Mouse (Mus musculus) embryonic facial prominence, embryonic 13.5 days (tissue): ENCODE results near the gene Olfr1506. TPM values are rescaled to one million over a fixed set of nuclear protein-coding genes. Genes with fewer than 3 reads are reported as not detected.
"Not testable (repeated sequence)": the region's sequence is repeated elsewhere in the genome, so short reads cannot be mapped to it uniquely, and the experiment has no call there.

ENCODE experiments used
- ATAC-seq: fragments of 200-750 bp; cut with Nextera tagmentation; 2 replicates; pipeline ENCODE4 v1.8.0; 2017; ENCODE audit warnings: low read depth; ENCODE audit not compliant: insufficient number of reproducible peaks, insufficient read depth, low FRiP score, low TSS enrichment
- H3K27ac ChIP-seq: fragments of 300-500 bp; sonication (generic); 2 replicates; pipeline ENCODE4 v1.5.1; 2015; ENCODE audit warnings: moderate library complexity, mild to moderate bottlenecking, inconsistent platforms
- H3K27me3 ChIP-seq: fragments of 300-500 bp; sonication (generic); 2 replicates; pipeline ENCODE4 v1.6.1; 2015; ENCODE audit warnings: mild to moderate bottlenecking, inconsistent platforms
- H3K36me3 ChIP-seq: fragments of 300-500 bp; sonication (generic); 2 replicates; pipeline ENCODE4 v1.6.1; 2015; ENCODE audit warnings: mild to moderate bottlenecking, inconsistent platforms
- H3K4me1 ChIP-seq: fragments of 300-500 bp; sonication (generic); 2 replicates; pipeline ENCODE4 v1.6.1; 2015; ENCODE audit warnings: inconsistent platforms
- H3K4me2 ChIP-seq: fragments of 300-500 bp; sonication (generic); 2 replicates; pipeline ENCODE4 v1.6.1; 2015; ENCODE audit warnings: moderate library complexity, mild to moderate bottlenecking, inconsistent platforms
- H3K4me3 ChIP-seq: fragments of 300-500 bp; sonication (generic); 2 replicates; pipeline ENCODE4 v1.5.1; 2015; ENCODE audit warnings: mild to moderate bottlenecking, inconsistent platforms
- H3K9ac ChIP-seq: fragments of 300-500 bp; sonication (generic); 2 replicates; pipeline ENCODE4 v1.6.1; 2015; ENCODE audit warnings: mild to moderate bottlenecking, inconsistent platforms
- H3K9me3 ChIP-seq: fragments of 300-500 bp; sonication (generic); 2 replicates; pipeline ENCODE4 v1.6.1; 2016; ENCODE audit warnings: inconsistent platforms
- WGBS: fragments of 180-500 bp; shearing (Covaris S2); methylation state at CpG from one replicate; pipeline ENCODE4 v1.1.7; 2015; ENCODE audit warnings: mixed read lengths; 5-methylcytosine and 5-hydroxymethylcytosine counted together
- polyA plus RNA-seq: library from polyadenylated mRNA; unstranded; fragments of >200 nt; fragmentation: Nextera tagmentation; extraction: Ambion mirVana; gene quantifications from 2 replicates; pipeline ENCODE4 v1.2.1, GENCODE M21; 2015

Olfr1506 gene
- polyA plus RNA-seq: not detected in 2 replicates

GRCm38 (mm10) chr2:90224393-90224792 lies at the start of gene Olfr1506:
Olfr1506 (minus strand) TSS chr2:90224493.
- not testable (repeated sequence) for H3K27me3 ChIP-seq, H3K36me3 ChIP-seq, H3K4me2 ChIP-seq, H3K9me3 ChIP-seq, H3K4me1 ChIP-seq, H3K27ac ChIP-seq, H3K9ac ChIP-seq, ATAC-seq, H3K4me3 ChIP-seq
- no CpG with 5 or more reads among the region's 6 CpGs for WGBS

- no peaks in the 10 kb centered on the region for H3K36me3 ChIP-seq
- no peak within 1 kb of the TSS for H3K4me3 ChIP-seq
- WGBS: 90% methylated on average over 2 of the region's 2 CpGs
- no peak for ATAC-seq
- H3K27ac ChIP-seq: no peak within 1 kb of the TSS
- no peaks in the 10 kb centered on the region for H3K27me3 ChIP-seq
- H3K4me2 ChIP-seq: no peak within 1 kb of the TSS
- H3K4me1 ChIP-seq: no peaks in the 10 kb centered on the region
- no peaks in the 10 kb centered on the region for H3K9me3 ChIP-seq
- H3K9ac ChIP-seq: no peak within 1 kb of the TSS
These were observed 46.6 kb upstream of the Olfr1506 start, which contains the start of gene Olfr1271 for GRCm38 (mm10) chr2:90270932-90271331. Olfr1271 (minus strand) TSS chr2:90271032.

GRCm38 (mm10) chr2:90257492-90257891 lies 33.2 kb upstream of the Olfr1506 start, which contains the start of gene Olfr142:
Olfr142 (minus strand) TSS chr2:90257592.
- WGBS: 88% methylated on average over 4 of the region's 4 CpGs
- H3K4me2 ChIP-seq: no peak within 1 kb of the TSS
- no peak within 1 kb of the TSS for H3K9ac ChIP-seq
- no peaks in the 10 kb centered on the region for H3K9me3 ChIP-seq
- ATAC-seq: no peak
- H3K27me3 ChIP-seq: no peaks in the 10 kb centered on the region
- H3K4me1 ChIP-seq: no peaks in the 10 kb centered on the region
- H3K36me3 ChIP-seq: no peaks in the 10 kb centered on the region
- no peak within 1 kb of the TSS for H3K4me3 ChIP-seq
- no peak within 1 kb of the TSS for H3K27ac ChIP-seq

- not testable (repeated sequence) for H3K4me2 ChIP-seq, H3K4me3 ChIP-seq, H3K36me3 ChIP-seq, H3K4me1 ChIP-seq, ATAC-seq, H3K9me3 ChIP-seq, H3K9ac ChIP-seq, H3K27ac ChIP-seq, H3K27me3 ChIP-seq
- no CpG with 5 or more reads among the region's 4 CpGs for WGBS
These were observed 24.7 kb downstream of the Olfr1506 start for GRCm38 (mm10) chr2:90199606-90200005.

- H3K27ac ChIP-seq, H3K9ac ChIP-seq, ATAC-seq, H3K9me3 ChIP-seq, H3K4me1 ChIP-seq, H3K4me3 ChIP-seq, H3K27me3 ChIP-seq, H3K36me3 ChIP-seq, H3K4me2 ChIP-seq: not testable (repeated sequence)
- WGBS: no CpG with 5 or more reads among the region's 6 CpGs
These were observed 29.0 kb downstream of the Olfr1506 start for GRCm38 (mm10) chr2:90195285-90195684.

GRCm38 (mm10) chr2:90194750-90195149 lies 29.5 kb downstream of the Olfr1506 start:
- H3K4me3 ChIP-seq, H3K27me3 ChIP-seq, ATAC-seq, H3K36me3 ChIP-seq, H3K9ac ChIP-seq, H3K9me3 ChIP-seq, H3K4me1 ChIP-seq, H3K27ac ChIP-seq, H3K4me2 ChIP-seq: not testable (repeated sequence)
- no CpG with 5 or more reads among the region's 3 CpGs for WGBS

- no CpG with 5 or more reads among the region's 5 CpGs for WGBS
- not testable (repeated sequence) for H3K4me1 ChIP-seq, H3K36me3 ChIP-seq, H3K27ac ChIP-seq, H3K4me3 ChIP-seq, H3K9ac ChIP-seq, H3K9me3 ChIP-seq, H3K4me2 ChIP-seq, H3K27me3 ChIP-seq, ATAC-seq
These were observed 37.2 kb downstream of the Olfr1506 start for GRCm38 (mm10) chr2:90187082-90187481.

GRCm38 (mm10) chr2:90186082-90186481 lies 38.2 kb downstream of the Olfr1506 start:
- H3K4me2 ChIP-seq, H3K9me3 ChIP-seq, H3K9ac ChIP-seq, H3K36me3 ChIP-seq, ATAC-seq, H3K27ac ChIP-seq, H3K4me1 ChIP-seq, H3K27me3 ChIP-seq, H3K4me3 ChIP-seq: not testable (repeated sequence)
- WGBS: no CpG with 5 or more reads among the region's 4 CpGs

Other genes starting within 250 kb of the Olfr1506 start
- gene Olfr1261, start 233.3 kb downstream of the Olfr1506 start, polyA plus RNA-seq: not detected in 2 replicates
- not detected in 2 replicates for gene Olfr1262, start 224.3 kb downstream of the Olfr1506 start, polyA plus RNA-seq
- gene Olfr1263, start 212.4 kb downstream of the Olfr1506 start, polyA plus RNA-seq: not detected in 2 replicates
- 0.15 TPM in 1 of 2 replicates, not detected in the other for gene Olfr1264, start 198.9 kb downstream of the Olfr1506 start, polyA plus RNA-seq
- gene Olfr1265, start 189.2 kb downstream of the Olfr1506 start, polyA plus RNA-seq: not detected in 2 replicates
- not detected in 2 replicates for gene Olfr140, start 160.9 kb downstream of the Olfr1506 start, polyA plus RNA-seq
- 0.13 TPM in 1 of 2 replicates, not detected in the other for gene Olfr1269, start 103.1 kb downstream of the Olfr1506 start, polyA plus RNA-seq
- 0.15 and 0.22 TPM in 2 replicates for gene Olfr32, start 82.2 kb downstream of the Olfr1506 start, polyA plus RNA-seq
- gene Olfr1270, start 71.4 kb downstream of the Olfr1506 start, polyA plus RNA-seq: not detected in 2 replicates
- not detected in 2 replicates for gene Olfr142, start 33.1 kb upstream of the Olfr1506 start, polyA plus RNA-seq
- not detected in 2 replicates for gene Olfr1271, start 46.5 kb upstream of the Olfr1506 start, polyA plus RNA-seq
- gene Olfr1272, start 68.3 kb upstream of the Olfr1506 start, polyA plus RNA-seq: not detected in 2 replicates
- gene Gm13769, start 97.7 kb upstream of the Olfr1506 start, polyA plus RNA-seq: 0.20 and 0.34 TPM in 2 replicates
- 0.22 TPM in 1 of 2 replicates, not detected in the other for gene Olfr1274-ps, start 174.2 kb upstream of the Olfr1506 start, polyA plus RNA-seq